Mouse (Mus musculus): ENCODE data around the gene Ptpn5. TPM values are rescaled to one million over a fixed set of nuclear protein-coding genes. Genes with fewer than 3 reads are reported as not detected.

Gene Ptpn5
- 142 and 180 TPM in 2 replicates for polyA plus RNA-seq (2015; fragmentation: Nextera tagmentation; extraction: Ambion mirVana)

DNA sequence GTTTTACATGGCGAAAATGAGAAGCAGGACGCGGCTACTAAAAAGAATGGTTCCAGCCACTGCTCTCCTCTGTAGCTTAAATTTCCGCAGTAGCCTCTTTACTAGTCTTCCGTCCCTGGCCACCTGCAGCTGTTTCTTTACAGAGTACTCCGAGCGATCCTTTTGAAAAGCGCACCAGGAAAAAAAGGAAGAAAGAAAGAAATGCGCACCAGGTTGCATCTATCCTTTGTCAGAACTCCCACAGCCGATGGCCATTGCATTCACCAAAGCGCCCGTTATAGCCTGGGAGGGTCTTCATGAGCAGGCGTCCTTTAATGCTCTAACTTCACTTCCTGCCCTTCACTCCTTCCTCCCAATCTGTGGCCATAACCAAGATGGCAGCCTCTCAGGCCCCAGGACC lies at the start of gene Ptpn5:
Ptpn5 (minus strand) TSS at position 354 of the 400 bp plus-strand sequence.

DNA sequence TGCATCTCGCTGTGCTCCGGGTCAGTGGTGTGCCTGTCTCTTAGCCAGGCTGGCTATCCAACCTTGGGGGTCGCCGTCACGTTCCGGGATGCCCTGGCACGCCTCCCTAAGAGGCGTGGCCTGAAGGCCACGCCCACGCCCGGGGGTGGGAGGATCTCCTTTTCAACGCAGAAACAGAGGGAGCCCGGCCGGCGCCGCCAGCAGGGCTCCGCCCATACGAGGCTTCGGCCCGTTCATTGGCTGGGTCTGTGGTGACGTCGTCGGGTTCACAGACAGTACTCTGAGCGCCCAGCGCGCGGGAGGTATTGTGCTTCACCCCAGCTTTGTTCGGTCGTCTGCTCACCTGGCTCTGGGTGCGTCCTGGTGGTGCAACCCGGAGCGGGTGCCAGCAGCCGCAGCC lies 83.1 kb downstream of the Ptpn5 start, which contains the start of gene Tmem86a:
Tmem86a (plus strand) TSS at position 236 of the 400 bp plus-strand sequence.

Small RNA genes lying within 50 kb of the gene (microRNA-seq; reads per million reads assigned to microRNA genes)
- not detected for gene Mir7056

Other genes with a start within 250 kb of the Ptpn5 start
- 242 and 250 TPM in 2 replicates for gene Tsg101, start 213.7 kb downstream of the Ptpn5 start, polyA plus RNA-seq (2015; fragmentation: Nextera tagmentation; extraction: Ambion mirVana)
- 3.9 and 4.4 TPM in 2 replicates for gene Uevld, start 175.2 kb downstream of the Ptpn5 start, polyA plus RNA-seq (2015; fragmentation: Nextera tagmentation; extraction: Ambion mirVana)
- not detected in 2 replicates for gene Gm9999, start 150.1 kb downstream of the Ptpn5 start, polyA plus RNA-seq (2015; fragmentation: Nextera tagmentation; extraction: Ambion mirVana)
- 5.4 and 6.3 TPM in 2 replicates for gene Spty2d1, start 125.3 kb downstream of the Ptpn5 start, polyA plus RNA-seq (2015; fragmentation: Nextera tagmentation; extraction: Ambion mirVana)
- gene Tmem86a, start 83.1 kb downstream of the Ptpn5 start, polyA plus RNA-seq (2015; fragmentation: Nextera tagmentation; extraction: Ambion mirVana): 28.1 and 29.1 TPM in 2 replicates
- gene Mrgpra6, start 71.2 kb upstream of the Ptpn5 start, polyA plus RNA-seq (2015; fragmentation: Nextera tagmentation; extraction: Ambion mirVana): not detected in 2 replicates
- gene Mrgpra9, start 119.2 kb upstream of the Ptpn5 start, polyA plus RNA-seq (2015; fragmentation: Nextera tagmentation; extraction: Ambion mirVana): not detected in 2 replicates
- gene Mrgpra1, start 220.6 kb upstream of the Ptpn5 start, polyA plus RNA-seq (2015; fragmentation: Nextera tagmentation; extraction: Ambion mirVana): 0.28 and 1.7 TPM in 2 replicates